Mouse (Mus musculus) liver, embryonic 13.5 days (tissue): ENCODE measurements around the gene Bola1. TPM values are rescaled to one million over a fixed set of nuclear protein-coding genes. Genes with fewer than 3 reads are reported as not detected.

Source experiments
- ATAC-seq: fragments of 200-750 bp; cut with Nextera tagmentation; 2 replicates; pipeline ENCODE4 v1.8.0; 2017; ENCODE audit warnings: low read depth, mild to moderate bottlenecking, moderate number of reproducible peaks, moderate library complexity
- DNase-seq: peaks from one replicate; pipeline ENCODE4 v3.0.0; 2022
- H3K27ac ChIP-seq: fragments of 300-500 bp; sonication (generic); 2 replicates; pipeline ENCODE4 v1.5.1; 2015; ENCODE audit warnings: moderate library complexity, mild to moderate bottlenecking, inconsistent platforms
- H3K27me3 ChIP-seq: fragments of 300-500 bp; sonication (generic); 2 replicates; pipeline ENCODE4 v1.6.1; 2015; ENCODE audit warnings: mild to moderate bottlenecking, inconsistent platforms
- H3K36me3 ChIP-seq: fragments of 300-500 bp; sonication (generic); 2 replicates; pipeline ENCODE4 v1.6.1; 2015; ENCODE audit warnings: mild to moderate bottlenecking, inconsistent platforms
- H3K4me1 ChIP-seq: fragments of 300-500 bp; sonication (generic); replicated peaks from 2 replicates; pipeline ENCODE4 v1.6.1; 2015; ENCODE audit warnings: inconsistent platforms
- H3K4me2 ChIP-seq: fragments of 300-500 bp; sonication (generic); 2 replicates; pipeline ENCODE4 v1.6.1; 2015; ENCODE audit warnings: inconsistent platforms, mild to moderate bottlenecking, moderate library complexity
- H3K4me3 ChIP-seq: fragments of 300-500 bp; sonication (generic); replicated peaks from 2 replicates; pipeline ENCODE4 v1.5.1; 2015; ENCODE audit warnings: mild to moderate bottlenecking, inconsistent platforms
- H3K9ac ChIP-seq: fragments of 300-500 bp; sonication (generic); 2 replicates; pipeline ENCODE4 v1.6.1; 2015; ENCODE audit warnings: mild to moderate bottlenecking, inconsistent platforms
- H3K9me3 ChIP-seq: fragments of 300-500 bp; sonication (generic); replicated peaks from 2 replicates; pipeline ENCODE4 v1.6.1; 2016; ENCODE audit warnings: inconsistent platforms
- WGBS: fragments of 180-500 bp; shearing (Covaris S2); methylation state at CpG from one replicate; pipeline ENCODE4 v1.1.7; 2015; ENCODE audit not compliant: insufficient replicate concordance; 5-methylcytosine and 5-hydroxymethylcytosine counted together
- polyA plus RNA-seq: library from polyadenylated mRNA; unstranded; fragments of >200 nt; fragmentation: Nextera tagmentation; extraction: Ambion mirVana; gene quantifications from 2 replicates; pipeline ENCODE4 v1.2.1, GENCODE M21; 2015

Bola1 gene
- polyA plus RNA-seq, 1 experiment from 2014 or later: 56.1 TPM

- H3K9ac ChIP-seq: no peak overlapping the region
- peak overlapping the region; percentile 99; the same call in 1 of the 2 replicates for H3K4me2 ChIP-seq
- peaks cover 11% of the 10 kb centered on the region; the same call in 1 of the 2 replicates for H3K27me3 ChIP-seq
- no peak overlapping the region; the same call in 1 of the 2 replicates for H3K27ac ChIP-seq
- 84% methylated on average over 11 of the region's 11 CpGs for WGBS
- DNase-seq (no peak), ATAC-seq (no peak)
- H3K4me1 ChIP-seq: peaks cover 30% of the 10 kb centered on the region
- H3K36me3 ChIP-seq: peaks cover 6% of the 10 kb centered on the region; the same call in 1 of the 2 replicates
- H3K9me3 ChIP-seq: peaks cover 4% of the 10 kb centered on the region
- H3K4me3 ChIP-seq: no peak overlapping the region; the same call in 1 of the 2 replicates
These were observed 23.7 kb downstream of the Bola1 start for GRCm38 (mm10) chr3:96195616-96196313.

GRCm38 (mm10) chr3:96194966-96195365, 24.5 kb downstream of the Bola1 start:
- H3K4me3 ChIP-seq: no peak overlapping the region
- DNase-seq: no peak
- H3K9me3 ChIP-seq: peaks cover 4% of the 10 kb centered on the region
- H3K4me2 ChIP-seq: no peak overlapping the region
- H3K4me1 ChIP-seq: peaks cover 30% of the 10 kb centered on the region
- WGBS: 62% methylated on average over 10 of the region's 10 CpGs
- peaks cover 6% of the 10 kb centered on the region; the same call in 1 of the 2 replicates for H3K36me3 ChIP-seq
- ATAC-seq: no peak
- peaks cover 11% of the 10 kb centered on the region; the same call in 1 of the 2 replicates for H3K27me3 ChIP-seq
- no peak overlapping the region for H3K9ac ChIP-seq
- no peak overlapping the region for H3K27ac ChIP-seq

GRCm38 (mm10) chr3:96192977-96193376, 26.5 kb downstream of the Bola1 start:
- no peak for DNase-seq
- WGBS: 55% methylated on average over 12 of the region's 12 CpGs
- no peak for ATAC-seq
- peaks cover 4% of the 10 kb centered on the region for H3K9me3 ChIP-seq
- no peak overlapping the region for H3K4me3 ChIP-seq
- peaks cover 6% of the 10 kb centered on the region; the same call in 1 of the 2 replicates for H3K36me3 ChIP-seq
- no peak overlapping the region for H3K27ac ChIP-seq
- no peak overlapping the region for H3K4me2 ChIP-seq
- peaks cover 11% of the 10 kb centered on the region; the same call in 1 of the 2 replicates for H3K27me3 ChIP-seq
- H3K4me1 ChIP-seq: peaks cover 15% of the 10 kb centered on the region
- no peak overlapping the region for H3K9ac ChIP-seq

GRCm38 (mm10) chr3:96182382-96182776, 37.1 kb downstream of the Bola1 start:
- Histone ChIP-seq H3K27me3 (peaks cover 32% of the 10 kb centered on the region), H3K4me1 (peaks cover 16% of the 10 kb centered on the region), H3K36me3 (peaks cover 15% of the 10 kb centered on the region), H3K27ac (no peak overlapping the region), H3K9me3 (no peaks in the 10 kb centered on the region), H3K4me2 (no peak overlapping the region), H3K4me3 (no peak overlapping the region), H3K9ac (no peak overlapping the region)
- no peak for DNase-seq
- 22% methylated on average over 4 of the region's 4 CpGs for WGBS
- no peak for ATAC-seq

GRCm38 (mm10) chr3:96181510-96182381, 37.8 kb downstream of the Bola1 start:
- DNase-seq (no peak), ATAC-seq (no peak)
- Histone ChIP-seq H3K36me3 (peaks cover 20% of the 10 kb centered on the region), H3K4me2 (peak overlapping the region; percentile 67), H3K27ac (no peak overlapping the region), H3K4me3 (peak overlapping the region; percentile 54; the same call in 1 of the 2 replicates), H3K9me3 (no peaks in the 10 kb centered on the region), H3K4me1 (peaks cover 17% of the 10 kb centered on the region), H3K9ac (no peak overlapping the region), H3K27me3 (peaks cover 32% of the 10 kb centered on the region)
- 46% methylated on average over 12 of the region's 12 CpGs for WGBS

- WGBS: 1% methylated on average over 19 of the region's 23 CpGs
- Histone ChIP-seq H3K27me3 (peaks cover 32% of the 10 kb centered on the region), H3K4me3 (peak within 1 kb of the TSS; percentile 54), H3K4me1 (peaks cover 23% of the 10 kb centered on the region), H3K9me3 (no peaks in the 10 kb centered on the region), H3K9ac (peak within 1 kb of the TSS; percentile 51; the same call in 1 of the 2 replicates), H3K36me3 (peaks cover 28% of the 10 kb centered on the region), H3K4me2 (peak within 1 kb of the TSS; percentile 67), H3K27ac (no peak within 1 kb of the TSS)
- ATAC-seq (no peak), DNase-seq (no peak)
These were observed 38.6 kb downstream of the Bola1 start, which contains the start of gene Sv2a for GRCm38 (mm10) chr3:96180727-96181477. Sv2a (plus strand) TSS chr3:96181151.

- no peak overlapping the region for H3K9ac ChIP-seq
- H3K4me2 ChIP-seq: no peak overlapping the region
- 72% methylated on average over 4 of the region's 4 CpGs for WGBS
- H3K27me3 ChIP-seq: peaks cover 32% of the 10 kb centered on the region
- peaks cover 42% of the 10 kb centered on the region for H3K36me3 ChIP-seq
- H3K4me3 ChIP-seq: no peak overlapping the region
- H3K9me3 ChIP-seq: no peaks in the 10 kb centered on the region
- no peak for ATAC-seq
- peaks cover 32% of the 10 kb centered on the region for H3K4me1 ChIP-seq
- H3K27ac ChIP-seq: no peak overlapping the region
- DNase-seq: no peak
These were observed 40.0 kb downstream of the Bola1 start for GRCm38 (mm10) chr3:96179531-96179930.

- no peak for ATAC-seq
These were observed 40.6 kb downstream of the Bola1 start for GRCm38 (mm10) chr3:96178902-96179301.

GRCm38 (mm10) chr3:96178427-96178826, 41.1 kb downstream of the Bola1 start:
- Histone ChIP-seq H3K4me1 (peaks cover 43% of the 10 kb centered on the region), H3K9me3 (no peaks in the 10 kb centered on the region), H3K27me3 (peaks cover 28% of the 10 kb centered on the region), H3K4me3 (no peak overlapping the region), H3K4me2 (no peak overlapping the region), H3K9ac (no peak overlapping the region), H3K27ac (no peak overlapping the region), H3K36me3 (peaks cover 52% of the 10 kb centered on the region)
- WGBS: 81% methylated on average over 4 of the region's 4 CpGs
- DNase-seq: no peak
- ATAC-seq: no peak

More at GRCm38 (mm10) chr3:96178902-96179301, 40.6 kb downstream of the Bola1 start:
- Histone ChIP-seq H3K27me3 (peaks cover 29% of the 10 kb centered on the region), H3K9ac (no peak overlapping the region), H3K9me3 (no peaks in the 10 kb centered on the region), H3K36me3 (peaks cover 48% of the 10 kb centered on the region), H3K4me1 (peaks cover 38% of the 10 kb centered on the region), H3K27ac (no peak overlapping the region), H3K4me3 (no peak overlapping the region), H3K4me2 (no peak overlapping the region)
- DNase-seq: no peak
- 77% methylated on average over 2 of the region's 2 CpGs for WGBS

GRCm38 (mm10) chr3:96175251-96175650, 44.3 kb downstream of the Bola1 start:
- H3K36me3 ChIP-seq: peaks cover 52% of the 10 kb centered on the region
- peak overlapping the region; percentile 62; the same call in 1 of the 2 replicates for H3K9ac ChIP-seq
- no peak overlapping the region; the same call in 1 of the 2 replicates for H3K4me2 ChIP-seq
- no peak overlapping the region for H3K27ac ChIP-seq
- H3K4me1 ChIP-seq: peaks cover 49% of the 10 kb centered on the region
- WGBS: 85% methylated on average over 6 of the region's 6 CpGs
- no peaks in the 10 kb centered on the region for H3K9me3 ChIP-seq
- ATAC-seq (no peak), DNase-seq (no peak)
- H3K27me3 ChIP-seq: no peaks in the 10 kb centered on the region
- H3K4me3 ChIP-seq: no peak overlapping the region
